Mouse (Mus musculus) ES-E14 (cell line): ENCODE results near the gene Ubac1. TPM values are rescaled to one million over a fixed set of nuclear protein-coding genes. Genes with fewer than 3 reads are reported as not detected.

ENCODE experiments used
- DNase-seq: peaks from one replicate; pipeline ENCODE4 v3.0.0-alpha.2; 2013; ENCODE audit warnings: low read depth, low spot score
- H3K27ac ChIP-seq: 2 replicates; pipeline ENCODE4 v1.5.1; 2012; ENCODE audit warnings: low read depth, mild to moderate bottlenecking, low read length, moderate library complexity, mixed read lengths; ENCODE audit not compliant: poor library complexity, insufficient read depth, severe bottlenecking
- H3K36me3 ChIP-seq: 2 replicates; pipeline ENCODE4 v1.6.1; 2012; ENCODE audit warnings: mild to moderate bottlenecking, low read length, moderate library complexity, mixed read lengths; ENCODE audit not compliant: control insufficient read depth, poor library complexity, insufficient read depth, severe bottlenecking
- H3K4me1 ChIP-seq, 2 experiments: fragments of 150-350 bp in 1 of 2; sonication (generic) in 1 of 2; 2 replicates each; pipeline ENCODE4 v1.6.1; 2012; ENCODE audit warnings: low read length in 2 of 2, mild to moderate bottlenecking in 1 of 2, mixed read lengths in 1 of 2; ENCODE audit not compliant: control insufficient read depth in 2 of 2, insufficient read depth in 2 of 2, poor library complexity in 1 of 2
- H3K4me3 ChIP-seq, 2 experiments: fragments of 150-350 bp in 1 of 2; sonication (generic) in 1 of 2; 2 replicates each; pipeline ENCODE4 v1.5.1; 2012; ENCODE audit warnings: low read length in 2 of 2, low read depth in 1 of 2, mild to moderate bottlenecking in 1 of 2, mixed read lengths in 1 of 2; ENCODE audit not compliant: insufficient read depth in 1 of 2, poor library complexity in 1 of 2, severe bottlenecking in 1 of 2
- H3K9ac ChIP-seq: 2 replicates; pipeline ENCODE4 v1.6.1; 2012; ENCODE audit warnings: low read depth, mild to moderate bottlenecking, low read length, mixed read lengths; ENCODE audit not compliant: poor library complexity, insufficient read depth, severe bottlenecking
- H3K9me3 ChIP-seq: fragments of 150-350 bp; sonication (generic); 2 replicates; pipeline ENCODE4 v1.6.1; 2012; ENCODE audit warnings: low read depth, mild to moderate bottlenecking, low read length; ENCODE audit not compliant: control insufficient read depth, insufficient read depth
- CHD2 ChIP-seq: IDR thresholded peaks from 2 replicates; pipeline ENCODE4 v1.6.1; 2014; ENCODE audit warnings: mild to moderate bottlenecking, low read depth, low read length, inconsistent platforms
- HCFC1 ChIP-seq: IDR thresholded peaks from 2 replicates; pipeline ENCODE4 v1.6.1; 2012; ENCODE audit warnings: low read length, inconsistent platforms, borderline replicate concordance; ENCODE audit not compliant: insufficient read depth
- MAFK ChIP-seq: IDR thresholded peaks from 2 replicates; pipeline ENCODE4 v1.6.1; 2014; ENCODE audit warnings: mild to moderate bottlenecking, low read depth, low read length, inconsistent platforms; ENCODE audit not compliant: insufficient read depth
- ZC3H11A ChIP-seq: IDR thresholded peaks from 2 replicates; pipeline ENCODE4 v1.6.1; 2012; ENCODE audit warnings: low read depth, mild to moderate bottlenecking, inconsistent platforms, low read length, borderline replicate concordance
- ZNF384 ChIP-seq: IDR thresholded peaks from 2 replicates; pipeline ENCODE4 v1.6.1; 2012; ENCODE audit warnings: low read depth, low read length, inconsistent platforms
- in situ Hi-C, 2 experiments: fragments of 600-800 bp; cut with MboI; formaldehyde crosslinking; loops; one replicate each; pipeline ENCODE4 v1.15.1; 2025; ENCODE audit warnings: low sequenced_read_pairs in 2 of 2, inconsistent platforms in 1 of 2; ENCODE audit not compliant: unreplicated experiment in 2 of 2
- total RNA-seq: library from RNA; depleted of rRNA; stranded (reverse); fragments of 300-350 nt; gene quantifications from 2 replicates; pipeline ENCODE4 v1.2.3, GENCODE M21; 2012; rRNA removed

The Ubac1 gene
- total RNA-seq, 1 experiment: 88.4 TPM

GRCm38 (mm10) chr2:25977587-25978239, 43.8 kb downstream of the Ubac1 start:
- H3K4me1 ChIP-seq: peaks cover 5 to 7% of the 10 kb centered on the region in 2 experiments; a peak in 2 of 4 replicates
- no peaks in the 10 kb centered on the region for H3K9me3 ChIP-seq
- TF ChIP-seq HCFC1 (no peak), CHD2 (no peak), MAFK (no peak), ZC3H11A (no peak), ZNF384 (no peak)
- in situ Hi-C loops: no loop called here
- H3K4me3 ChIP-seq: no peak overlapping the region
- H3K9ac ChIP-seq: no peak overlapping the region
- no peak overlapping the region for H3K27ac ChIP-seq
- H3K36me3 ChIP-seq: peaks cover 3% of the 10 kb centered on the region; the same call in 1 of the 2 replicates
- DNase-seq: no peak

- Histone ChIP-seq H3K9ac (no peak overlapping the region), H3K9me3 (no peaks in the 10 kb centered on the region), H3K27ac (no peak overlapping the region), H3K4me3 (no peak overlapping the region), H3K4me1 (peaks cover 0 to 5% of the 10 kb centered on the region in 2 experiments; a peak in 1 of 4 replicates), H3K36me3 (peaks cover 3% of the 10 kb centered on the region; the same call in 1 of the 2 replicates)
- DNase-seq: no peak
- TF ChIP-seq CHD2 (no peak), HCFC1 (no peak), MAFK (peak; percentile 78)
- in situ Hi-C loops: no loop called here
These were observed 46.3 kb downstream of the Ubac1 start for GRCm38 (mm10) chr2:25975141-25975770.

GRCm38 (mm10) chr2:25970426-25970825, 51.1 kb downstream of the Ubac1 start:
- in situ Hi-C loops: no loop called here
- TF ChIP-seq ZC3H11A (no peak), ZNF384 (no peak), MAFK (no peak), HCFC1 (no peak), CHD2 (no peak)
- Histone ChIP-seq H3K9me3 (no peaks in the 10 kb centered on the region), H3K27ac (no peak overlapping the region), H3K4me1 (0 out of 4 replicates have a peak, but pooled peaks cover 0 to 2% of the 10 kb centered on the region in 2 experiments), H3K36me3 (peaks cover 16% of the 10 kb centered on the region), H3K9ac (no peak overlapping the region), H3K4me3 (no peak overlapping the region)
- DNase-seq: no peak

GRCm38 (mm10) chr2:25969319-25969718, 52.2 kb downstream of the Ubac1 start:
- no peak for DNase-seq
- in situ Hi-C loops: no loop called here
- no peak for TF ChIP-seq CHD2
- Histone ChIP-seq H3K9me3 (no peaks in the 10 kb centered on the region), H3K36me3 (peaks cover 18% of the 10 kb centered on the region), H3K9ac (no peak overlapping the region), H3K27ac (no peak overlapping the region), H3K4me1 (0 out of 4 replicates have a peak, but pooled peaks cover 0 to 2% of the 10 kb centered on the region in 2 experiments), H3K4me3 (no peak overlapping the region)

GRCm38 (mm10) chr2:25949291-25949690, 72.3 kb downstream of the Ubac1 start:
- no peak overlapping the region for H3K27ac ChIP-seq
- TF ChIP-seq CHD2 (no peak), ZC3H11A (no peak), HCFC1 (no peak), ZNF384 (no peak)
- no peak overlapping the region for H3K9ac ChIP-seq
- H3K36me3 ChIP-seq: peaks cover 19% of the 10 kb centered on the region
- in situ Hi-C loops: no loop called here
- H3K4me1 ChIP-seq: no peaks in the 10 kb centered on the region
- H3K4me3 ChIP-seq: no peak overlapping the region
- no peak for DNase-seq
- no peaks in the 10 kb centered on the region for H3K9me3 ChIP-seq

Other genes with a start within 250 kb of the Ubac1 start
- not detected in 2 replicates for gene Lcn11, start 244.7 kb downstream of the Ubac1 start, total RNA-seq
- not detected in 2 replicates for gene Gm13539, start 239.5 kb downstream of the Ubac1 start, total RNA-seq
- gene Glt6d1, start 205.9 kb downstream of the Ubac1 start, total RNA-seq: not detected in 2 replicates
- gene Lcn9, start 198.6 kb downstream of the Ubac1 start, total RNA-seq: not detected in 2 replicates
- gene Sohlh1, start 174.5 kb downstream of the Ubac1 start, total RNA-seq: 0.16 and 0.22 TPM in 2 replicates
- gene Kcnt1, start 158.0 kb downstream of the Ubac1 start, total RNA-seq: 2.0 and 3.0 TPM in 2 replicates
- 37.2 and 39.7 TPM in 2 replicates for gene Camsap1, start 38.5 kb downstream of the Ubac1 start, total RNA-seq
- gene Nacc2, start 101.5 kb upstream of the Ubac1 start, total RNA-seq: 4.8 and 6.0 TPM in 2 replicates
- 0.13 TPM in 1 of 2 replicates, not detected in the other for gene Lhx3, start 186.5 kb upstream of the Ubac1 start, total RNA-seq
- 32.0 and 59.7 TPM in 2 replicates for gene Qsox2, start 215.8 kb upstream of the Ubac1 start, total RNA-seq